Mouse (Mus musculus) forebrain, embryonic 12.5 days (tissue): ENCODE data around the gene Susd2. TPM values are rescaled to one million over a fixed set of nuclear protein-coding genes. Genes with fewer than 3 reads are reported as not detected.

Source experiments
- ATAC-seq: fragments of 200-750 bp; cut with Nextera tagmentation; 2 replicates; pipeline ENCODE4 v1.8.0; 2017; ENCODE audit warnings: moderate TSS enrichment; ENCODE audit not compliant: low FRiP score
- H3K27ac ChIP-seq: fragments of 300-500 bp; sonication (generic); 2 replicates; pipeline ENCODE4 v1.5.1; 2016; ENCODE audit warnings: mild to moderate bottlenecking
- H3K27me3 ChIP-seq: fragments of 300-500 bp; sonication (generic); 2 replicates; pipeline ENCODE4 v1.6.1; 2016; ENCODE audit warnings: mild to moderate bottlenecking
- H3K36me3 ChIP-seq: fragments of 300-500 bp; sonication (generic); replicated peaks from 2 replicates; pipeline ENCODE4 v1.6.1; 2016; ENCODE audit warnings: mild to moderate bottlenecking
- H3K4me1 ChIP-seq: fragments of 300-500 bp; sonication (generic); 2 replicates; pipeline ENCODE4 v1.6.1; 2016
- H3K4me2 ChIP-seq: fragments of 300-500 bp; sonication (generic); 2 replicates; pipeline ENCODE4 v1.6.1; 2016; ENCODE audit warnings: mild to moderate bottlenecking, moderate library complexity
- H3K4me3 ChIP-seq: fragments of 300-500 bp; sonication (generic); replicated peaks from 2 replicates; pipeline ENCODE4 v1.5.1; 2016; ENCODE audit warnings: mild to moderate bottlenecking
- H3K9ac ChIP-seq: fragments of 300-500 bp; sonication (generic); 2 replicates; pipeline ENCODE4 v1.6.1; 2016; ENCODE audit warnings: mild to moderate bottlenecking
- H3K9me3 ChIP-seq: fragments of 300-500 bp; sonication (generic); 2 replicates; pipeline ENCODE4 v1.6.1; 2016
- WGBS: fragments of 180-500 bp; shearing (Covaris S2); methylation state at CpG from one replicate; pipeline ENCODE4 v1.1.7; 2016; 5-methylcytosine and 5-hydroxymethylcytosine counted together
- polyA plus RNA-seq: library from polyadenylated mRNA; unstranded; fragments of >200 nt; fragmentation: Nextera tagmentation; extraction: Ambion mirVana; gene quantifications from 2 replicates; pipeline ENCODE4 v1.2.1, GENCODE M21; 2016

Gene Susd2
- 1.6 TPM in 2 replicates for polyA plus RNA-seq

GRCm38 (mm10) chr10:75643741-75644343 is at the start of gene Susd2:
Gene Susd2, minus strand, starts transcription at chr10:75644008.
- H3K4me3 ChIP-seq: no peak within 1 kb of the TSS
- peaks cover 19% of the 10 kb centered on the region for H3K4me1 ChIP-seq
- peak within 1 kb of the TSS; percentile 17; the same call in 1 of the 2 replicates for H3K9ac ChIP-seq
- H3K4me2 ChIP-seq: peak within 1 kb of the TSS; percentile 40
- no peaks in the 10 kb centered on the region for H3K27me3 ChIP-seq
- WGBS: 5% methylated on average over 9 of the region's 11 CpGs
- H3K36me3 ChIP-seq: peaks cover 28% of the 10 kb centered on the region
- H3K9me3 ChIP-seq: no peaks in the 10 kb centered on the region
- peak; percentile 69 for ATAC-seq
- peak within 1 kb of the TSS; percentile 53; the same call in 1 of the 2 replicates for H3K27ac ChIP-seq

- Histone ChIP-seq H3K4me3 (no peak overlapping the region), H3K4me1 (peaks cover 16% of the 10 kb centered on the region), H3K36me3 (peaks cover 69% of the 10 kb centered on the region), H3K9ac (no peak overlapping the region), H3K9me3 (no peaks in the 10 kb centered on the region), H3K4me2 (no peak overlapping the region), H3K27ac (no peak overlapping the region), H3K27me3 (no peaks in the 10 kb centered on the region)
- ATAC-seq: no peak
- WGBS: 94% methylated on average over 2 of the region's 2 CpGs
These were observed 44.8 kb upstream of the Susd2 start for GRCm38 (mm10) chr10:75688598-75688997.

DNA sequence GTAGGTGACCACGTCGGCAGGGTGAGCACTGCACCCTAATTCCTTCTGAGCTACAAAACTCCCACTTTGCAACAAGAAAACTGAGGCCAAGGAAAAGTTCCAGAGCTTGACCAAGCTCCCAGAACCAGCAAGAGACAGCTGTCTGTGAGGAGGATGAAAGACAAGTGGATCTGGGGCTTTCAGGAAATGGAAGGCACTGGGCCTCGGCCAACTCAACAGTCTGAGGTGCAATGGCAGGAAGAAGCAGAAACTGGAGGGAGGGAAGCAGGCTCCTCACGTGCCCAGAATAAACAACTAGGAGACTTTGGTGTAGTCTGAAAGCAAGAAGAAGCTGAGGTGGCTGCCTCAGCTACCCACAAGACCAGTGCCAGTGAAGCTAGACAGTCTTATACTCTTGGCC is 42.9 kb upstream of the Susd2 start:
- no peaks in the 10 kb centered on the region for H3K9me3 ChIP-seq
- no peak overlapping the region for H3K4me2 ChIP-seq
- H3K36me3 ChIP-seq: peaks cover 66% of the 10 kb centered on the region
- no peaks in the 10 kb centered on the region for H3K27me3 ChIP-seq
- no peak overlapping the region for H3K27ac ChIP-seq
- ATAC-seq: no peak
- H3K9ac ChIP-seq: no peak overlapping the region
- WGBS: 84% methylated on average over 4 of the region's 4 CpGs
- no peak overlapping the region for H3K4me3 ChIP-seq
- H3K4me1 ChIP-seq: peaks cover 17% of the 10 kb centered on the region

GRCm38 (mm10) chr10:75684035-75685004 is 40.5 kb upstream of the Susd2 start:
- ATAC-seq: peak; percentile 92
- no peak overlapping the region for H3K4me3 ChIP-seq
- H3K27ac ChIP-seq: peak overlapping the region; percentile 66
- H3K4me2 ChIP-seq: no peak overlapping the region; the same call in 1 of the 2 replicates
- H3K4me1 ChIP-seq: peaks cover 17% of the 10 kb centered on the region
- 47% methylated on average over 12 of the region's 12 CpGs for WGBS
- peaks cover 63% of the 10 kb centered on the region for H3K36me3 ChIP-seq
- no peaks in the 10 kb centered on the region for H3K9me3 ChIP-seq
- no peaks in the 10 kb centered on the region for H3K27me3 ChIP-seq
- 0 out of 2 replicates have a peak overlapping the region, but pooled peaks have one; percentile 12 for H3K9ac ChIP-seq

- peaks cover 17% of the 10 kb centered on the region for H3K4me1 ChIP-seq
- H3K9me3 ChIP-seq: no peaks in the 10 kb centered on the region
- H3K4me3 ChIP-seq: no peak overlapping the region
- no peak for ATAC-seq
- H3K4me2 ChIP-seq: no peak overlapping the region
- H3K9ac ChIP-seq: no peak overlapping the region
- no peak overlapping the region for H3K27ac ChIP-seq
- WGBS: 94% methylated on average over 10 of the region's 10 CpGs
- H3K27me3 ChIP-seq: no peaks in the 10 kb centered on the region
- H3K36me3 ChIP-seq: peaks cover 50% of the 10 kb centered on the region
These were observed 36.8 kb upstream of the Susd2 start for GRCm38 (mm10) chr10:75680574-75681001.

GRCm38 (mm10) chr10:75679204-75679603 is 35.4 kb upstream of the Susd2 start:
- ATAC-seq: no peak
- peaks cover 52% of the 10 kb centered on the region for H3K36me3 ChIP-seq
- 77% methylated on average over 6 of the region's 6 CpGs for WGBS

DNA sequence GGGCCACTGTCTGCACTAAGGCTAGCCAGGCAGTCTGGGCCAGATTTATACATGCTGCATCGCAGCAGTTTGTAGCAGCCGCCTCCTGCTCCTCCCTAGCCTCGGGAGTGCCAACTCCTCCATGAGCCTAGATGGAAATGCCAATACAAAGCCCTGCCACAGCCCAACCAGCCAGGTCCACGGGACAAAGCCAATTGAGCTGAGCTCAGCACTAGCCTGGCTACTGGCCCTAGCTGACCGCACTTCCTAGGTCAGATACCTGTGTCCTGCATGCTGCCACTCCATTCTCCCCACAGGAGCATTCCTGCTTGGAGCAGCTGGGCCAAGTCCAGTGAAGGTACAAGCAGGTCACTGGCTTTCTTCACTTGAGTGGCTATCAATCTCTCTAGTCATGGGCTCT is 34.2 kb upstream of the Susd2 start:
- Histone ChIP-seq H3K4me1 (no peaks in the 10 kb centered on the region), H3K9ac (no peak overlapping the region), H3K4me3 (no peak overlapping the region), H3K36me3 (peaks cover 50% of the 10 kb centered on the region), H3K4me2 (no peak overlapping the region), H3K9me3 (no peaks in the 10 kb centered on the region), H3K27ac (no peak overlapping the region), H3K27me3 (no peaks in the 10 kb centered on the region)
- ATAC-seq: no peak
- WGBS: 88% methylated on average over 5 of the region's 5 CpGs

More at GRCm38 (mm10) chr10:75679204-75679603, 35.4 kb upstream of the Susd2 start:
- H3K4me1 ChIP-seq: peaks cover 7% of the 10 kb centered on the region
- H3K27me3 ChIP-seq: no peaks in the 10 kb centered on the region
- no peak overlapping the region for H3K4me3 ChIP-seq
- H3K9ac ChIP-seq: no peak overlapping the region
- H3K9me3 ChIP-seq: no peaks in the 10 kb centered on the region
- no peak overlapping the region for H3K4me2 ChIP-seq
- no peak overlapping the region for H3K27ac ChIP-seq

GRCm38 (mm10) chr10:75677571-75677970 is 33.8 kb upstream of the Susd2 start:
- H3K4me2 ChIP-seq: no peak overlapping the region
- 83% methylated on average over 2 of the region's 2 CpGs for WGBS
- H3K4me3 ChIP-seq: no peak overlapping the region
- H3K27ac ChIP-seq: no peak overlapping the region
- H3K36me3 ChIP-seq: peaks cover 49% of the 10 kb centered on the region
- no peaks in the 10 kb centered on the region for H3K27me3 ChIP-seq
- ATAC-seq: no peak
- H3K9ac ChIP-seq: no peak overlapping the region
- H3K4me1 ChIP-seq: no peaks in the 10 kb centered on the region
- no peaks in the 10 kb centered on the region for H3K9me3 ChIP-seq

- ATAC-seq: no peak
- Histone ChIP-seq H3K4me1 (no peaks in the 10 kb centered on the region), H3K9me3 (no peaks in the 10 kb centered on the region), H3K27me3 (no peaks in the 10 kb centered on the region), H3K4me3 (no peak overlapping the region), H3K9ac (no peak overlapping the region), H3K36me3 (peaks cover 49% of the 10 kb centered on the region), H3K27ac (no peak overlapping the region), H3K4me2 (no peak overlapping the region)
- WGBS: 88% methylated on average over 7 of the region's 7 CpGs
These were observed 33.2 kb upstream of the Susd2 start for GRCm38 (mm10) chr10:75676819-75677565.

- Histone ChIP-seq H3K27ac (no peak overlapping the region), H3K9me3 (no peaks in the 10 kb centered on the region), H3K4me3 (no peak overlapping the region), H3K36me3 (peaks cover 45% of the 10 kb centered on the region), H3K27me3 (no peaks in the 10 kb centered on the region), H3K4me2 (no peak overlapping the region), H3K9ac (no peak overlapping the region), H3K4me1 (no peaks in the 10 kb centered on the region)
- ATAC-seq: no peak
- 90% methylated on average over 2 of the region's 2 CpGs for WGBS
These were observed 32.5 kb upstream of the Susd2 start for GRCm38 (mm10) chr10:75676286-75676685.

DNA sequence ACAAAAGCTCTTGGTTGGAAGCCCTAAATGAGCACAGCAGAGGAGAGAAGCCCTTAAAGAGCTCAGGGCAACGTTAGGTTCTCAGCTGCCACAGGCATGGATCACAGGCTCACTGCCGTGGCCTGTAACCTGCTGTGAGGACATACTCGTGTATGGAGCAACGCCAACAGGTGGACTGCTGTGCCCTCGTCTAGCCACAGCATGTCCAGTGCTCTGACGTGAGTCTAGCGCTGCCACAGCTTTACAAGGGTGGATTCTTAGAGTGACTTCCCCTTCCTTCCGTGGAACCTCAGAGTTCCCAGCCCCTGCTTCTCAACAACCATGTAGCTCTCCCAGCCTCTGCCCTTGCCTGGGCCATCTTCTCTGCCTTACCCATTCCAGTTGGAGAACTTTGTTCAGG is 31.8 kb upstream of the Susd2 start:
- Histone ChIP-seq H3K4me1 (no peaks in the 10 kb centered on the region), H3K27ac (no peak overlapping the region), H3K4me3 (no peak overlapping the region), H3K4me2 (no peak overlapping the region), H3K27me3 (no peaks in the 10 kb centered on the region), H3K36me3 (peaks cover 47% of the 10 kb centered on the region), H3K9ac (no peak overlapping the region), H3K9me3 (no peaks in the 10 kb centered on the region)
- no peak for ATAC-seq
- 82% methylated on average over 8 of the region's 8 CpGs for WGBS

DNA sequence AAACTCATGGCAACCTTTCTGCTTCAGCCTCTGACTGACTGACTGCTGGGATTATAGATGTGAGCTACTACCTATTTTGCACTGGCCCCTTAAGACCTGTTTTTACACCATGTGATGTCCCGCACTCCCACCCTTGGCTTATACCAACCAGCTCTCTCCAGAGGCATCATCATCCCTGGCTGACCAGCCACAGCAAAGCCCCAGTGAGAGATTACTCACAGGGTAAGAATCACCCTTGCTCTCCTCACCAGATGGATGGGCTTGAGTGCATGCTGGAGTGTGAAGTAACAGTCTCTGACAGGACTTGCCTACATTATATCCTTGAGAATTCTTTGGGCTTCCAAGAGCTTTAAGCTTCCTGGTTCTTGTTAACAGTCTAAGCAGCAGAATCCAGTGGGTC is 26.1 kb upstream of the Susd2 start:
- Histone ChIP-seq H3K9me3 (no peaks in the 10 kb centered on the region), H3K4me2 (no peak overlapping the region), H3K36me3 (peaks cover 26% of the 10 kb centered on the region), H3K27me3 (peaks cover 27% of the 10 kb centered on the region), H3K9ac (no peak overlapping the region), H3K4me3 (no peak overlapping the region), H3K4me1 (peaks cover 26% of the 10 kb centered on the region), H3K27ac (no peak overlapping the region)
- 96% methylated on average over 1 of the region's 1 CpGs for WGBS
- ATAC-seq: no peak
